Mouse (Mus musculus): Measurements from ENCODE around the gene Nsfl1c.

DNA sequence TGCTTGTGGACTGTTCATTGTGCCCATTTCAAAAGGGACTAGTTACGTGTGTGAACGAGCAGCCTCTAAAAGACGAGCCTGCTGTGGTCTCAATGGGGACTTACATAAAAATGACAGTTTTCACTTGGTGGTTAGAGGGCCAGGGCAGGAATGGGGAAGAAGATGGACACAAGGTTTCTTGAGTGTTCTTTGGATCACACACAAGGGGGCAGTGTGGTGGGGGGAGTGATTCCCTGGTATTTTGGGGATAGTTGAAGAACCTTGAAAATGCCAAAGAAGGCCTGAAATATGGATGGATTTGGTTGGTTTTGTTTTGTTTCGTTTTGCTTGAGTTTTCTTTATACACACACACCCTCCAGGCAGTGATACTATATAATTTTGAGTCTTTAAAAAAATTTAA is 10.2 kb downstream of the Nsfl1c start:
- TF ChIP-seq POLR2A (IDR thresholded peaks at IDR 0.05; ENCODE audit: borderline replicate concordance, low read depth, low read length) (no peak), CTCF (IDR thresholded peaks at IDR 0.05; ENCODE audit: low read depth, low read length) (no peak)

All from bone marrow macrophage, adult 2 months (primary cell).